Comparison of ENCODE assay signal across 21 mouse cellular contexts in the genomic region with DNA sequence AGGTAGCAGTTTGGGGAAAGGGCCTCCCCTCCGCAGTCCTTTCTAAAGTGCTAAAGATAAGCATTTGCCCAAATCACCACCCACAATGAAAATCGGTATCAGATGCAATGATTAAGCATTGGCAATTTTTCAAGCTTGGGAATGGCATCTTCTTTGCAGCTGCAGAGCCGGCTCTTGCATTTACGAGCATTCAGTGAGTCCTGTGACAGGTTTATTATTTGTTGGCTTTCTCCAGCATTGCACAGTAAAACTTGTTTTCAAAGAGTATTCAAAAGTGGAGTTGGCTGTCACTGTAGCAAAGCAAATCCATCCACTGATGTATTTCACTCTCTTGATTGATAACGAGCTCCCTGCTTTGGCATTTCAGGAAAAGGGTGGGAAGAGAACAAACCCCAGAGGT.
DNase-seq lines count a peak whose midpoint lies in the region; ATAC-seq and TF ChIP-seq lines count a peak whose summit lies in the region.
"Had no signal": no experiment of that assay in that cellular context is flagged by ENCODE, and none has a peak within 500 bp of the region (broad histone marks: within the 10 kb centered on the region; RNA-seq: fewer than 3 reads in every experiment).

No protein-coding gene starts in this region.

- no peaks in the 10 kb centered on the region for H3K27me3 ChIP-seq in kidney, embryonic 15.5 days
- no peaks in the 10 kb centered on the region for H3K27me3 ChIP-seq in limb, embryonic 10.5 days (ENCODE audit: low read depth, poor library complexity, severe bottlenecking)
- H3K27me3 ChIP-seq in limb, embryonic 14.5 days (ENCODE audit: control insufficient read depth, insufficient read depth, low read length) = 0 out of 2 replicates have a peak, but pooled peaks cover 4% of the 10 kb centered on the region
- no peaks in the 10 kb centered on the region for H3K27me3 ChIP-seq in hindbrain, embryonic 11.5 days (ENCODE audit: control insufficient read depth, insufficient read depth, low read length)
- H3K27me3 ChIP-seq in heart, embryonic 10.5 days (ENCODE audit: insufficient read depth, poor library complexity, severe bottlenecking) = no peaks in the 10 kb centered on the region
- H3K27me3 ChIP-seq: CH12.LX; embryonic facial prominence, embryonic 12.5 days; forebrain, embryonic 12.5 days; heart, embryonic 12.5 days; hindbrain, embryonic 12.5 days had no signal

- TF ChIP-seq POLR2A in limb, embryonic 14.5 days (IDR thresholded peaks at IDR 0.05; ENCODE audit: borderline replicate concordance, extremely low read depth, insufficient read depth, insufficient read length) = no peak

- H3K9ac ChIP-seq in kidney, embryonic 15.5 days = no peak overlapping the region
- no peak overlapping the region for H3K9ac ChIP-seq in limb, embryonic 14.5 days (ENCODE audit: low read depth, low read length, severe bottlenecking)
- no peak overlapping the region for H3K9ac ChIP-seq in hindbrain, embryonic 11.5 days (ENCODE audit: low read depth, low read length)
- H3K9ac ChIP-seq: embryonic facial prominence, embryonic 12.5 days; forebrain, embryonic 12.5 days; heart, embryonic 12.5 days; hindbrain, embryonic 12.5 days had no signal

- H3K4me2 ChIP-seq in kidney, embryonic 15.5 days = no peak overlapping the region
- no peak overlapping the region; the same call in 1 of the 2 replicates for H3K4me2 ChIP-seq in limb, embryonic 14.5 days (replicated peaks; ENCODE audit: low read depth, low read length, severe bottlenecking)
- no peak overlapping the region for H3K4me2 ChIP-seq in hindbrain, embryonic 11.5 days (replicated peaks; ENCODE audit: low read depth, low read length)
- H3K4me2 ChIP-seq: embryonic facial prominence, embryonic 12.5 days; forebrain, embryonic 12.5 days; heart, embryonic 12.5 days; hindbrain, embryonic 12.5 days had no signal

- no peaks in the 10 kb centered on the region for H3K9me3 ChIP-seq in kidney, embryonic 15.5 days (replicated peaks)
- H3K9me3 ChIP-seq in limb, embryonic 10.5 days (replicated peaks) = no peaks in the 10 kb centered on the region
- no peaks in the 10 kb centered on the region for H3K9me3 ChIP-seq in limb, embryonic 14.5 days (ENCODE audit: control insufficient read depth, low read length)
- H3K9me3 ChIP-seq in hindbrain, embryonic 11.5 days (ENCODE audit: control insufficient read depth, low read length) = no peaks in the 10 kb centered on the region
- no peaks in the 10 kb centered on the region for H3K9me3 ChIP-seq in heart, embryonic 10.5 days
- H3K9me3 ChIP-seq: embryonic facial prominence, embryonic 12.5 days; forebrain, embryonic 12.5 days; heart, embryonic 12.5 days; hindbrain, embryonic 12.5 days had no signal

- no peaks in the 10 kb centered on the region for H3K36me3 ChIP-seq in kidney, embryonic 15.5 days
- H3K36me3 ChIP-seq in limb, embryonic 10.5 days = no peaks in the 10 kb centered on the region
- H3K36me3 ChIP-seq in limb, embryonic 14.5 days (ENCODE audit: control insufficient read depth, insufficient read depth, low read length) = no peaks in the 10 kb centered on the region
- H3K36me3 ChIP-seq in hindbrain, embryonic 11.5 days (ENCODE audit: control insufficient read depth, insufficient read depth, low read length) = no peaks in the 10 kb centered on the region
- H3K36me3 ChIP-seq in heart, embryonic 10.5 days = no peaks in the 10 kb centered on the region
- H3K36me3 ChIP-seq: embryonic facial prominence, embryonic 12.5 days; forebrain, embryonic 12.5 days; heart, embryonic 12.5 days; hindbrain, embryonic 12.5 days had no signal

- no peak overlapping the region for H3K4me3 ChIP-seq in kidney, embryonic 15.5 days (replicated peaks)
- no peak overlapping the region for H3K4me3 ChIP-seq in left cerebral cortex, adult 2 months
- H3K4me3 ChIP-seq in limb, embryonic 10.5 days = no peak overlapping the region
- H3K4me3 ChIP-seq in limb, embryonic 14.5 days (replicated peaks; ENCODE audit: low read length) = no peak overlapping the region
- H3K4me3 ChIP-seq in hindbrain, embryonic 11.5 days (ENCODE audit: low read depth, low read length) = no peak overlapping the region
- H3K4me3 ChIP-seq in heart, embryonic 10.5 days = no peak overlapping the region
- H3K4me3 ChIP-seq: embryonic facial prominence, embryonic 12.5 days; forebrain, embryonic 12.5 days; heart, adult 2 months; heart, embryonic 12.5 days; hindbrain, embryonic 12.5 days had no signal

- WGBS in kidney, embryonic 15.5 days = 20% methylated on average over 5 of the region's 5 CpGs
- WGBS in limb, embryonic 10.5 days = 21% methylated on average over 5 of the region's 5 CpGs
- 10% methylated on average over 5 of the region's 5 CpGs for WGBS in limb, embryonic 14.5 days
- 80% methylated on average over 5 of the region's 5 CpGs for WGBS in hindbrain, embryonic 11.5 days
- 76% methylated on average over 5 of the region's 5 CpGs for WGBS in heart, embryonic 10.5 days

- no peak overlapping the region for H3K27ac ChIP-seq in kidney, embryonic 15.5 days
- H3K27ac ChIP-seq in left cerebral cortex, adult 2 months = peak overlapping the region; percentile 70
- H3K27ac ChIP-seq in limb, embryonic 10.5 days = peak overlapping the region; percentile 51; the same call in 1 of the 2 replicates
- no peak overlapping the region for H3K27ac ChIP-seq in limb, embryonic 14.5 days (replicated peaks; ENCODE audit: low read depth, low read length)
- H3K27ac ChIP-seq in hindbrain, embryonic 11.5 days (ENCODE audit: low read depth, low read length) = no peak overlapping the region
- H3K27ac ChIP-seq in heart, embryonic 10.5 days = no peak overlapping the region
- H3K27ac ChIP-seq: embryonic facial prominence, embryonic 12.5 days; forebrain, embryonic 12.5 days; heart, adult 2 months; hindbrain, embryonic 12.5 days had no signal

- intact Hi-C loops in left cerebral cortex, adult 2 months (cut with DNase I) = loop anchor here (2.0 kb wide), 2 partner anchors 23 to 67 kb away; no protein-coding TSS in a partner anchor

- DNase-seq in kidney, postnatal 25 days = no peak
- DNase-seq in left cerebral cortex, adult 2 months (ENCODE audit: extremely low spot score in 1 of 2, low spot score in 2 of 2) = no peak
- DNase-seq in left cerebral cortex, adult 18-20 months (ENCODE audit: low spot score in 2 of 2) = no peak
- peak; percentile 33 for DNase-seq in limb, embryonic 10.5 days (ENCODE audit: low spot score)
- DNase-seq in limb, embryonic 14.5 days (ENCODE audit: low spot score) = peak; percentile 61
- DNase-seq in hindbrain, embryonic 11.5 days (ENCODE audit: low spot score) = no peak
- no peak for DNase-seq in heart, embryonic 10.5 days (ENCODE audit: low spot score)
- DNase-seq: adrenal gland, adult 2 months; adrenal gland, postnatal 25 days; cerebellum, adult 2 months; cerebellum, postnatal 10 days; gastrocnemius, postnatal 14 days; heart, adult 2 months; heart, postnatal 36 days had no signal

- peaks cover 7% of the 10 kb centered on the region; the same call in 1 of the 2 replicates for H3K4me1 ChIP-seq in kidney, embryonic 15.5 days
- peaks cover 31% of the 10 kb centered on the region for H3K4me1 ChIP-seq in limb, embryonic 10.5 days
- peaks cover 7% of the 10 kb centered on the region; the same call in 1 of the 2 replicates for H3K4me1 ChIP-seq in limb, embryonic 14.5 days (ENCODE audit: control insufficient read depth, insufficient read depth, low read length)
- no peaks in the 10 kb centered on the region for H3K4me1 ChIP-seq in hindbrain, embryonic 11.5 days (replicated peaks; ENCODE audit: control insufficient read depth, insufficient read depth, low read length)
- H3K4me1 ChIP-seq in heart, embryonic 10.5 days = no peaks in the 10 kb centered on the region
- H3K4me1 ChIP-seq: embryonic facial prominence, embryonic 12.5 days; forebrain, embryonic 12.5 days; heart, embryonic 12.5 days; hindbrain, embryonic 12.5 days had no signal

- ATAC-seq in kidney, embryonic 15.5 days (replicated peaks; ENCODE audit: low FRiP score) = 0 out of 2 replicates have a peak, but pooled peaks have one; percentile 40
- ATAC-seq in limb, embryonic 14.5 days (ENCODE audit: low FRiP score, low read depth) = no peak
- no peak for ATAC-seq in hindbrain, embryonic 11.5 days (ENCODE audit: low FRiP score)
- ATAC-seq: hindbrain, embryonic 16.5 days had no signal

- TF ChIP-seq CTCF in left cerebral cortex, adult 2 months (IDR thresholded peaks at IDR 0.05) = no peak

Comparison
In these comparisons a context has a peak if more than half of its experiments do, and no peak if none do; other contexts are left out.
1. H3K27ac ChIP-seq: peak in left cerebral cortex, adult 2 months (single experiment) and limb, embryonic 10.5 days (single experiment); none in kidney, embryonic 15.5 days (single experiment), limb, embryonic 14.5 days (single experiment), hindbrain, embryonic 11.5 days (single experiment) and heart, embryonic 10.5 days (single experiment).
2. DNase-seq: peak in limb, embryonic 10.5 days (single experiment) and limb, embryonic 14.5 days (single experiment); none in kidney, postnatal 25 days (0 of 2), left cerebral cortex, adult 2 months (0 of 2), left cerebral cortex, adult 18-20 months (0 of 2), hindbrain, embryonic 11.5 days (single experiment) and heart, embryonic 10.5 days (single experiment).